Mouse (Mus musculus): ENCODE results near the gene Rmnd5a. TPM values are rescaled to one million over a fixed set of nuclear protein-coding genes. Genes with fewer than 3 reads are reported as not detected.

Rmnd5a gene
- polyA plus RNA-seq, 1 experiment from 2014 or later, result 8.6 TPM

GRCm38 (mm10) chr6:71338941-71339340, 101.5 kb downstream of the Rmnd5a start:
- Histone ChIP-seq H3K4me3 (ENCODE audit: control insufficient read depth in 1 of 2, insufficient read depth in 1 of 2, low read depth in 1 of 2, low read length in 2 of 2) (no peak overlapping the region), H3K9ac (ENCODE audit: low read length) (no peak overlapping the region), H3K4me1 (ENCODE audit: control insufficient read depth in 2 of 2, insufficient read depth in 2 of 2, low read length in 2 of 2) (no peaks in the 10 kb centered on the region), H3K4me2 (ENCODE audit: low read length) (no peak overlapping the region), H3K27me3 (ENCODE audit: control insufficient read depth, insufficient read depth, low read length) (no peaks in the 10 kb centered on the region), H3K9me3 (ENCODE audit: control insufficient read depth, low read length) (no peaks in the 10 kb centered on the region), H3K36me3 (ENCODE audit: control insufficient read depth, insufficient read depth, low read length) (no peaks in the 10 kb centered on the region), H3K27ac (replicated peaks in 1 of 2; ENCODE audit: control insufficient read depth in 1 of 2, insufficient read depth in 1 of 2, low read depth in 2 of 2, low read length in 2 of 2) (no peak overlapping the region)
- 72% methylated on average over 3 of the region's 3 CpGs for WGBS
- no peak for ATAC-seq (ENCODE audit: insufficient number of reproducible peaks, insufficient read depth, low FRiP score, low read depth)

Other genes starting within 250 kb of the Rmnd5a start
- gene Fabp1, start 240.8 kb downstream of the Rmnd5a start, polyA plus RNA-seq (2014; fragmentation: Nextera tagmentation; extraction: Ambion mirVana), result not detected in 2 replicates
- 65.1 and 69.2 TPM in 2 replicates for gene Krcc1, start 169.0 kb downstream of the Rmnd5a start, polyA plus RNA-seq (2014; fragmentation: Nextera tagmentation; extraction: Ambion mirVana)
- gene Smyd1, start 118.4 kb downstream of the Rmnd5a start, polyA plus RNA-seq (2014; fragmentation: Nextera tagmentation; extraction: Ambion mirVana), result 136 and 147 TPM in 2 replicates
- gene Cd8b1, start 117.8 kb downstream of the Rmnd5a start, polyA plus RNA-seq (2014; fragmentation: Nextera tagmentation; extraction: Ambion mirVana), result 0.14 TPM in 1 of 2 replicates, not detected in the other
- gene Cd8a, start 67.2 kb downstream of the Rmnd5a start, polyA plus RNA-seq (2014; fragmentation: Nextera tagmentation; extraction: Ambion mirVana), result not detected in 2 replicates
- 18.9 and 21.7 TPM in 2 replicates for gene Rnf103, start 53.3 kb upstream of the Rmnd5a start, polyA plus RNA-seq (2014; fragmentation: Nextera tagmentation; extraction: Ambion mirVana)
- gene Chmp3, start 103.2 kb upstream of the Rmnd5a start, polyA plus RNA-seq (2014; fragmentation: Nextera tagmentation; extraction: Ambion mirVana), result 65.6 and 67.3 TPM in 2 replicates
- 31.2 and 33.4 TPM in 2 replicates for gene Kdm3a, start 192.4 kb upstream of the Rmnd5a start, polyA plus RNA-seq (2014; fragmentation: Nextera tagmentation; extraction: Ambion mirVana)